Comparison of ENCODE assay signal across 24 mouse cellular contexts in genomic region chr2:91370314-91370713, GRCm38 (mm10).
"Had no signal": no experiment of that assay in that cellular context is flagged by ENCODE, and none has a peak within 500 bp of the region (broad histone marks: within the 10 kb centered on the region; RNA-seq: fewer than 3 reads in every experiment).

No protein-coding gene starts in this region.

- ATAC-seq: hindbrain, postnatal 0 days had no signal

- H3K36me3 ChIP-seq: heart, embryonic 12.5 days; liver, embryonic 13.5 days; liver, embryonic 15.5 days had no signal

- H3K27me3 ChIP-seq: heart, embryonic 12.5 days; hindbrain, embryonic 13.5 days; hindbrain, embryonic 15.5 days; kidney, embryonic 15.5 days; limb, embryonic 13.5 days; liver, embryonic 13.5 days; liver, embryonic 15.5 days had no signal

- H3K4me1 ChIP-seq: heart, embryonic 12.5 days; hindbrain, embryonic 13.5 days; hindbrain, embryonic 15.5 days; kidney, embryonic 15.5 days; limb, embryonic 13.5 days; liver, embryonic 13.5 days; liver, embryonic 15.5 days had no signal

- H3K4me3 ChIP-seq: gastrocnemius, adult 2 months; heart, embryonic 10.5 days; heart, embryonic 12.5 days; hindbrain, embryonic 13.5 days; hindbrain, embryonic 15.5 days; kidney, embryonic 15.5 days; layer of hippocampus, adult 2 months; left cerebral cortex, adult 2 months; limb, embryonic 13.5 days; liver, embryonic 13.5 days; liver, embryonic 15.5 days had no signal

- DNase-seq: gastrocnemius, adult 2 months; gastrocnemius, postnatal 10 days; gastrocnemius, postnatal 25 days; heart, adult 18-20 months; heart, postnatal 10 days; kidney, adult 11 months; kidney, adult 2 months; kidney, adult 9 months; kidney, postnatal 14 days; kidney, postnatal 36 days; liver; liver, embryonic 13.5 days had no signal

- H3K27ac ChIP-seq: gastrocnemius, adult 2 months; heart, embryonic 10.5 days; hindbrain, embryonic 13.5 days; hindbrain, embryonic 15.5 days; hindbrain, postnatal 0 days; kidney, embryonic 15.5 days; kidney, postnatal 0 days; layer of hippocampus, adult 2 months; left cerebral cortex, adult 2 months; limb, embryonic 13.5 days; liver, embryonic 13.5 days; liver, embryonic 15.5 days had no signal

- H3K9ac ChIP-seq: heart, embryonic 12.5 days; hindbrain, embryonic 13.5 days; hindbrain, embryonic 15.5 days; kidney, embryonic 15.5 days; limb, embryonic 13.5 days; liver, embryonic 13.5 days; liver, embryonic 15.5 days had no signal

- H3K4me2 ChIP-seq: heart, embryonic 12.5 days; hindbrain, embryonic 13.5 days; hindbrain, embryonic 15.5 days; kidney, embryonic 15.5 days; limb, embryonic 13.5 days; liver, embryonic 11.5 days; liver, embryonic 13.5 days; liver, embryonic 15.5 days had no signal

- H3K9me3 ChIP-seq: heart, embryonic 10.5 days; hindbrain, embryonic 13.5 days; hindbrain, embryonic 15.5 days; kidney, embryonic 15.5 days; limb, embryonic 13.5 days; liver, embryonic 13.5 days; liver, embryonic 15.5 days had no signal
